Mouse (Mus musculus): Measurements from ENCODE around the gene Bcas3.

DNA sequence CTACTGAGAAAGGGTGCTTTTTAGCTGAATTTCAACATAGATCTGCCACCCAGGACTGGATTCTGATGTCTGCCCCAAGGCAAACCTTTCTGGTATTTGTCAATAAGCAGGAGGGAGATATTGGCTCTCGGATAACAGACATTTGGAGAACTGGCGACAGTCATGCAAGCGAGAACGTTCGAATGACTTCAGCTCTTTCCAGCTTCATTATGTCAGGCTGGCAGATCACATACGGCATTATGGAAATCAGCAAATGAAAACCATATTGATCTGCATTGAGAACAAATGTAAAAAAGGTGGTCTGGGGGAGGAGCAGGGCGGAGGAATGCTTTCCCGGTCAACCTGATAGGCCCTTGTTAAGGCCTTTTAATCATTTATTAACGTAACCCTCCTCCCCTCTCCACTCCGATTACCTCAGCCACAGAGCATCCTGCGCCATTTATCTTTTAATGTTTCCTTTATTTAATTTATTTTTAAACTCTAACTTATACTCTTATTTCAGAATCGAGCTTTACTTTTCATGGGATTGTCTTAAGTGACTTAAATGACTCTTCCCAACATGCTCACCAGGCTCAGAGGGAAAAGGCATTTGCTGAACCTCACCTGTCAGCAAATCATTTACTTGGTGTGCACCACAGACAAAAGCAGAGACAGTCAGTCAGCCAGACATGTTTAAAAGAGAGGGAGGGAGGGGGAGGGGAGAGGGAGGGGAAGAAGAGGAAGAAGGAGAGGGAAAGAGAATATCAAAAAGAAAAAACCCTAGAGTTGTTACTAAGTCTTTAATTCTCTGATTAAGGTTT lies 285.9 kb downstream of the Bcas3 start:
- no peak for TF ChIP-seq TAL1 (conservative IDR thresholded peaks at IDR 0.05; ENCODE audit: low read depth, low read length)
- TF ChIP-seq CTCF (IDR thresholded peaks at IDR 0.05; ENCODE audit: low read depth, low read length), result no peak
- TF ChIP-seq GATA1 (IDR thresholded peaks at IDR 0.05; ENCODE audit: borderline replicate concordance, low read length), result no peak
- no peak for TF ChIP-seq GATA2 (IDR thresholded peaks at IDR 0.05; ENCODE audit: borderline replicate concordance, low read depth, low read length)
- no peak for TF ChIP-seq POLR2AphosphoS5 (IDR thresholded peaks at IDR 0.05; ENCODE audit: insufficient replicate concordance, low read depth, low read length)

Measured in G1E (cell line).